Mouse (Mus musculus): ENCODE results near the gene Meis1. TPM values are rescaled to one million over a fixed set of nuclear protein-coding genes. Genes with fewer than 3 reads are reported as not detected.

Gene Meis1
- polyA plus RNA-seq, 1 experiment from 2014 or later: 153 TPM

DNA sequence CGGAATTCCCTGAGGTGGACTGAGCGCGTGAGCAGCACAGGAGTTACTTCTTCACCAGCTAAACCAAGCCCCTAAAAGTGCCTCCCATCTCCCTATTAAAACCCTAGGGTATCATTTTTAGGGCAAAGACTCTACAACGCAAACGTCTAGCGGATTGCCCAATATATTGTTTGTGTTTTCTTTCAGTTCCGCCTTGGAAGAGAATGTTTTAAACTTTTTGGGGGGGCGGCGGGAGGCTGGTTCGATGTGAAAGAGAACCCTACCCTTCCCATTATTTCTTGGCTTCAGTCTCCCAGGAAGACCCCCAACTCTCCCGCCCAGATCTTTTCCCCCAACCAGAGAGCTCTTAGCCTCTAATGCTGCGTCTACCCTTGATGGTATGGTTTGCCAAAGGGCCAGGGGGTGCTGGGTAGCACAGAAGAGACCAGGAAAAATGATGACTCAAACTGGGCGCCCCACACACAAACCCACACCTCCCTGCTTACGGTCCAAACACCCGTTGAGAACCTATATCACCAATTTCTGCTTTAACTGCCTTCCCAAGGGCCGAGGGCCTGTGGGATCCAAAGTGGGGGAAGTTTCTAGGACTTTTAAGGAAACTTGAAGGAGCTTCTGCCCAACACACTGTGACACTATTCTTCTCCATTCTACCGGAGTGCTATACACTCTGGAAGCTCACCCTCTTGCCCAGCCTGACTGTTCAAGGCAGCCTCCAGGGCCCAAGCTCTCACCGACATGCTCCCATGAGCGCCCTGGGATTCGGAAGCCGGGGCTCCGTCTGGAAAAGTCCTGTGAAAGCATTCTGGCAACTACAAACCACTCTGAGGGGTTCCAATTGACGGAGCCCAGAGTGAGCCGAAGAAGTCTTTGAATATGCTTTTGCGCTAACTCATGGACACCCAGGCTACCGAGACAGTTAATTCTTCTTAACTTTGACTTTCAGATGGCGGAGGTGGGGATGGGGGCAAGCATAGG lies 142.6 kb downstream of the Meis1 start:
- H3K9me3 ChIP-seq (replicated peaks; ENCODE audit: control insufficient read depth, low read length): no peaks in the 10 kb centered on the region
- H3K36me3 ChIP-seq (ENCODE audit: control insufficient read depth, insufficient read depth, low read length): no peaks in the 10 kb centered on the region
- 20% methylated on average over 27 of the region's 27 CpGs for WGBS
- H3K9ac ChIP-seq (ENCODE audit: low read length): peak overlapping the region; percentile 84
- peak overlapping the region; percentile 58 for H3K4me3 ChIP-seq (replicated peaks; ENCODE audit: low read length)
- peaks cover 12% of the 10 kb centered on the region; the same call in 1 of the 2 replicates for H3K4me1 ChIP-seq (ENCODE audit: control insufficient read depth, insufficient read depth, low read length)
- peak overlapping the region; percentile 97 for H3K27ac ChIP-seq (ENCODE audit: low read length)
- no peaks in the 10 kb centered on the region for H3K27me3 ChIP-seq (ENCODE audit: control insufficient read depth, insufficient read depth, low read length)
- no peak for ATAC-seq (ENCODE audit: insufficient read depth, low FRiP score)
- H3K4me2 ChIP-seq (ENCODE audit: low read depth, low read length): peak overlapping the region; percentile 87

DNA sequence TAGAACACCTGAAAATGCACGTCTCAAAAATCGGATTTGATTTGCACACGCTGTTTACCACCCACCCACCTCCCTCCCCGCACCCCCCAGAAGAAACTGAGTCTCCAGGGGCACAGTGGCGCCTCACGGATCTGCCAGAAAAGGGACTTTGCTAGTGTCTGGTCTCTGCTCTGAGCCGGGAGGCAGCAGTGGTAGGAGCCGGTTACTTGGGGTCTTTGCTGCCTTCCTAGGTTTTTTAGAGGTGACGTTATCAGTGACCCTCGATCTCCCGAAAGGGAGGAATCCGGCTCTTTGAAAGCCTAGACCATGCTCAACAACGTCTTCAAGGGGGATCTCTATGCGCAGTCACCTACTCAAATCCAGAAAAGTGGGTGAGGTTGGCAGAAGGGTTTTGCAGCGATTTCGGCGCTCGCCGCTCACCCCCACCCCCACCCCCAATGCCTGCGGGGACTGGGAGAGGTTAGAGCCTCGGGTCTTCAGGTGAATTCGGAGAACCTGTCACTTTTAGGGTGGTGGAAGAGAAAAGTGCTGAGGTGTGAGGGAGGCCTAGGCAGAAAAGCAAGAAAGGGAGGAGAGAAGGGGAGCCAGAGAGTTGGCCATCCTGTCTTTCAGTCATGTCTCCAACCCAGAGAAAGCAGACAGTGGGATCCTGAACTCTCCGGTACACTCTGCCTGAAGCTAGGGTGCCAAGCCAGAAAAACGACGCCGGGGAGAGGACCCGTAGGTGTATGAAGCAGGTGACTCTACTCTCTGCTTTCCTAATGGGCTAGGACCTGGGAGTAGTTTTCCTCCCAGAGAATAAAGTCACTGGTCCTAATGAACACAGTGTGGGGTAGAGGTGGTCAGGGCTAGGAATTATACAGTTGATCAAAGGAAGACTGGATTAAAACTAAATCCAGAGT lies 143.5 kb downstream of the Meis1 start:
- Histone ChIP-seq H3K27me3 (ENCODE audit: control insufficient read depth, insufficient read depth, low read length) (no peaks in the 10 kb centered on the region), H3K4me3 (replicated peaks; ENCODE audit: low read length) (peak overlapping the region; percentile 58), H3K9ac (ENCODE audit: low read length) (peak overlapping the region; percentile 84), H3K36me3 (ENCODE audit: control insufficient read depth, insufficient read depth, low read length) (no peaks in the 10 kb centered on the region), H3K4me2 (ENCODE audit: low read depth, low read length) (peak overlapping the region; percentile 87), H3K4me1 (ENCODE audit: control insufficient read depth, insufficient read depth, low read length) (peaks cover 12% of the 10 kb centered on the region; the same call in 1 of the 2 replicates), H3K9me3 (replicated peaks; ENCODE audit: control insufficient read depth, low read length) (no peaks in the 10 kb centered on the region), H3K27ac (ENCODE audit: low read length) (peak overlapping the region; percentile 97)
- WGBS: 5% methylated on average over 27 of the region's 27 CpGs
- no peak for ATAC-seq (ENCODE audit: insufficient read depth, low FRiP score)

DNA sequence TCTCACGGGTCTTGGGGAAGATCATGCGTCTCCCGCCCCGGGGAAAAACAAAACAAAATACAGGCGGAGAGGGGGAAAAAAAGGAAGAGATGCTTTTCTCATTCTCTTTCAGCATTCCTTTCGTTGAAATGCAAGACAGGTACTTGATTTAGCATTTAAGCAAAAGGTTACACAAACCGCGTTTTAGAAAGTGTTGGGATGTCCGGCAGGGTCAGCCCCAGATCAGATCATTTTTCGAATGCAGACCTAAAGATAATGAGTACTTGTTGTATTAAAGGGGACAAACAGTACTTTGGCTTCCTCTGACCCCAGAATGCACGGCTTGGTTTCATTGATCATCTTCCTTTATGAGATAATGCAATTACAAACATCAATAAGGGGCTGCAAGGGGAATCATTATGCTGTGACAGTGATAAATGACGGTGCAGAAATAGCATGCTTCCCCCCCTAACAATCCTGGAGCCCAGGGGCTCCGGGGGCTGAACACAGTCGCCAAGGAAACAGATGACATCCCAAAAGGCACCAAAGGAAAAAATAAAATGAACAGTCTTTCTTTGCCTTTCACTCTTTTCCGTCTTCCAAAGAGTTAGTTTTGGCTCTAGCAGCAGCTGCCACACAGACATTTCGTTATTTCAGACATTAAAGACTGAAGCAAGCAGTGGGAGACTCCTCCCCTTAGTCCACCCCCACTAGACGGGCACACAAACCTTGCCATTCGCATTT lies 144.3 kb downstream of the Meis1 start:
- H3K4me2 ChIP-seq (ENCODE audit: low read depth, low read length): peak overlapping the region; percentile 87
- H3K9ac ChIP-seq (ENCODE audit: low read length): peak overlapping the region; percentile 84
- peak overlapping the region; percentile 97 for H3K27ac ChIP-seq (ENCODE audit: low read length)
- H3K36me3 ChIP-seq (ENCODE audit: control insufficient read depth, insufficient read depth, low read length): no peaks in the 10 kb centered on the region
- no peak for ATAC-seq (ENCODE audit: insufficient read depth, low FRiP score)
- WGBS: 9% methylated on average over 18 of the region's 18 CpGs
- peak overlapping the region; percentile 58 for H3K4me3 ChIP-seq (replicated peaks; ENCODE audit: low read length)
- H3K27me3 ChIP-seq (ENCODE audit: control insufficient read depth, insufficient read depth, low read length): no peaks in the 10 kb centered on the region
- peaks cover 11% of the 10 kb centered on the region; the same call in 1 of the 2 replicates for H3K4me1 ChIP-seq (ENCODE audit: control insufficient read depth, insufficient read depth, low read length)
- H3K9me3 ChIP-seq (replicated peaks; ENCODE audit: control insufficient read depth, low read length): no peaks in the 10 kb centered on the region

DNA sequence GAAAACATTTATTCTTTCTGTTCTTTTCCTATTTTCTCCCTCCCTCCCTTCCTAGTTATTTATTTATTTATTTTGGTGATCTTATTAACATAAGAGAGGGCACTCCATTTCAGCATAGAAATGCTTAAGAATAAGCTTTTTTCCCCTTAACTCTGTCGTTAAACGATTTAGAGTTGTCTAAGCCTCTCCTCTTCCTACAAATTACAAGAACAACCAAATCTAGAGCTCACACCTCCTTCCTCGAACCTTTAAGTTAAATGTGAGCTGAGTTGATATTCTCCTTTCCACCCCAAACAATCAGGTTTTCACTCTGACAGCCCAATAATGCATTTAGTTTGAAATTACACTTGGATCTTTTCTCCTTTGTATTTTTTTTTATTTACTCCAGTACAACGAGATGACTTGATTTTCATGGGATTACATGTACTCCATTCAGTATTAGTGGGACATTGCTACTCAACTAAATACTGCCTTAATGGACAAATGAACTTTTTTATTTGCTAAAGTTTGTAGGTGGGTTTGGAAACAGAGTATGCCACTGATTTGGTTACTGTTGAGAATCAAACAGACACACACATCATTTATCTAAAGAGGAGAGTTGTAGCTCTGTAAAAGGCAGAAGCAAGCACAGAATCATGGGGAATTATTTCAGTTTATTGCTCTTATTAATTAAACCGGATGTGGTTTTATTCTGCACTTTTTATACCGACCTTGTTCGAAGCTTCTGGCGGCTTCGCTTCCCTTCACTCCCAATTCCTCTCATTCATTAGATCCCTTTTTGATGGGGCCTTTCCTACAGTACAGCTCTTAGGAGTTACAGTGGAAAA lies 145.1 kb downstream of the Meis1 start:
- no peaks in the 10 kb centered on the region for H3K9me3 ChIP-seq (replicated peaks; ENCODE audit: control insufficient read depth, low read length)
- H3K4me3 ChIP-seq (replicated peaks; ENCODE audit: low read length): peak overlapping the region; percentile 58
- H3K4me2 ChIP-seq (ENCODE audit: low read depth, low read length): peak overlapping the region; percentile 87
- 19% methylated on average over 9 of the region's 9 CpGs for WGBS
- peak overlapping the region; percentile 84 for H3K9ac ChIP-seq (ENCODE audit: low read length)
- peak overlapping the region; percentile 97 for H3K27ac ChIP-seq (ENCODE audit: low read length)
- no peaks in the 10 kb centered on the region for H3K27me3 ChIP-seq (ENCODE audit: control insufficient read depth, insufficient read depth, low read length)
- no peak for ATAC-seq (ENCODE audit: insufficient read depth, low FRiP score)
- H3K4me1 ChIP-seq (ENCODE audit: control insufficient read depth, insufficient read depth, low read length): peaks cover 9% of the 10 kb centered on the region; the same call in 1 of the 2 replicates
- no peaks in the 10 kb centered on the region for H3K36me3 ChIP-seq (ENCODE audit: control insufficient read depth, insufficient read depth, low read length)

DNA sequence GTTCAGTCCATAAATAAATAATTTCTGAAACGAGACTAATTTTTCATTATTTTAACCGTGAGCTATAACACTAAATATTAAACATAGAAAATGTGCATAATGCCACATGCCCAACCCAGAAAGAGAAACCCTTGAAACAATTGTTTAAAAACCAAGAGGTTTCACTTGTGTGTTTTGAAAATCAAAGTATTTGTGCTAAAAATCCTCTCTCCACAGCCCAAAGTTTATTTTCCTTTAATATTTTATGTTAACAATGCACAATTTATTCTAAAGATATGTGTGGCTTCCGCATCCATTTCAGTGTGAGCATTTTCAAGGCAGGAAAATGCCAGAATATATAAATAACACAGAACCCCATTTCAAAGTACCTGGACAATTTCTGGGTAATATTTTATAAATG lies 146.0 kb downstream of the Meis1 start:
- no peak overlapping the region for H3K9ac ChIP-seq (ENCODE audit: low read length)
- no peaks in the 10 kb centered on the region for H3K27me3 ChIP-seq (ENCODE audit: control insufficient read depth, insufficient read depth, low read length)
- H3K9me3 ChIP-seq (replicated peaks; ENCODE audit: control insufficient read depth, low read length): no peaks in the 10 kb centered on the region
- no peak for ATAC-seq (ENCODE audit: insufficient read depth, low FRiP score)
- peak overlapping the region; percentile 97 for H3K4me2 ChIP-seq (ENCODE audit: low read depth, low read length)
- no peak overlapping the region for H3K4me3 ChIP-seq (replicated peaks; ENCODE audit: low read length)
- H3K4me1 ChIP-seq (ENCODE audit: control insufficient read depth, insufficient read depth, low read length): peaks cover 9% of the 10 kb centered on the region; the same call in 1 of the 2 replicates
- 16% methylated on average over 3 of the region's 3 CpGs for WGBS
- H3K27ac ChIP-seq (ENCODE audit: low read length): no peak overlapping the region
- H3K36me3 ChIP-seq (ENCODE audit: control insufficient read depth, insufficient read depth, low read length): no peaks in the 10 kb centered on the region

DNA sequence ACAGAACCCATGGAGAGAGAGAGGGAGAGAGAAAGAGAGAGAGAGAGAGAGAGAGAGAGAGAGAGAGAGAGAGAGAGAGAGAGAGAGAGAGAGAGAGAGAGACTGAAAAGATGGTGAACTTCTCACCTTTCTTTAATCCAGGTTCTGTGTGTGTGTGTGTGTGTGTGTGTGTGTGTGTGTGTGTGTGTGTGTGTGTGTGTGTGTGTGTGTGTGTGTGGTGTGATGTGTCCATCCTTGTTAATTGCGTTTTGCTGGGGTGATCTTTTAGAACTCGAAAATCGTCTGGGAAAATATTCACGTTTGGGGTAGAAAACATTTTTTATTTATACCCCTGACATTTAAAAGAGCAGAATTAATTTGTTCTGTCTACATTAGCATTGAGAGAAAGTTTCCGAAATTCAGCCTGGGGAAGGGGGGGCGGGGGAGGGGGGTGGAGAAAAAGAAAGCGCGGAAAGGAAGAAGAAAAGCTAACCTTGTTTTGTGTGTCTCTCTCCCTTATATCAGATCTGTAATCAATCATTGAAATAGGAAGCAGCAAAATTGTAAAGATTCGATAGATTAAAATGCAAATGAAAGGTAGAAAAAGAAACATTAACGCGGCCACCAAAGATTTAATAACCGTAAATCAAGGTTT lies 146.6 kb downstream of the Meis1 start:
- H3K9me3 ChIP-seq (replicated peaks; ENCODE audit: control insufficient read depth, low read length): no peaks in the 10 kb centered on the region
- H3K4me1 ChIP-seq (ENCODE audit: control insufficient read depth, insufficient read depth, low read length): peaks cover 9% of the 10 kb centered on the region; the same call in 1 of the 2 replicates
- peak overlapping the region; percentile 57 for H3K4me3 ChIP-seq (replicated peaks; ENCODE audit: low read length)
- H3K4me2 ChIP-seq (ENCODE audit: low read depth, low read length): peak overlapping the region; percentile 97
- H3K27ac ChIP-seq (ENCODE audit: low read length): peak overlapping the region; percentile 98
- no peaks in the 10 kb centered on the region for H3K27me3 ChIP-seq (ENCODE audit: control insufficient read depth, insufficient read depth, low read length)
- H3K9ac ChIP-seq (ENCODE audit: low read length): peak overlapping the region; percentile 95
- no peak for ATAC-seq (ENCODE audit: insufficient read depth, low FRiP score)
- H3K36me3 ChIP-seq (ENCODE audit: control insufficient read depth, insufficient read depth, low read length): no peaks in the 10 kb centered on the region
- WGBS: 5% methylated on average over 12 of the region's 12 CpGs

DNA sequence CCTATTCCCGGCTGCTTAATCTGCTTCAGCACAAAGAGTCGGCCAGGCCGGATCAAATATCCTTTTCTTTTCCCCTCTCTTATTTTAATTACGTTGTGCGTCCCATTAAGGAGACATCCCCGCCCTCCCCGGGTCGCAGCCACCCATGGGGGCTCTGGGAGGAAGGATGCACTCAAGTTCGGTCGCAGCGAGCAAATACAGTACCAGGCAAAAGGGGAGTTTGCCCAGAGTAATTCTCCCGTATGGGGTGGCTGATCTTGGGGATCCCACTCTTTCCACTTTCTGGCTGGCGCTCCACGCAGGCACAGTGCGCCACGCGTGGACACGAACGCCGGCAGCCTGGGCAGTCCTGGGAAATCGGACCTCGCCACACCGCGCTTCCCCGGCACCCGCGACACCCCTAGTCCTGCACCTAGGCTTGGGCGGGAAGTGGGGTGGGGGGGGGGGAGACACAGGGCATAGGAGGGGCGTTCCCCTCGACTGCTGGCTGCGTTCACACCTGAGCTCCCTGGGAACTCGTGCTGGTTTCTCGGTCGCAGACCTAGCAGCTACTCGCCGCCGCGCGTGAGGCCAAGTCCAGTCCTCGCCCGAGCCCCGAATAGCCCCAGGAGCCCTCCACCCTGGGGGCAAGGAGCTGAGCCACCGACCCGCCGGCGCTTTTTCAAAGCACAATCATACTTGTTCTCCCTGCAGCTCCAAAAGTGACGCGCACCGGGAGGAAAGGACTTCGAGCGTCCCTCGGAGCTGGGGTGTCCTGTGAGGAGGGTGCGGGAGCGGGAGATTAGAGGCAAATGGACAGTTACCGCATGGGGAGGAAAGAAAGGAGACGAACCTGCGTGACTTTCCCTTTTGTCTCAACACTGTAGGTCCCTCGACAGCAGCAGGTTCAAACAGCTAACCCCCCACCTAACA lies 147.4 kb downstream of the Meis1 start:
- Histone ChIP-seq H3K4me1 (ENCODE audit: control insufficient read depth, insufficient read depth, low read length) (peaks cover 6% of the 10 kb centered on the region; the same call in 1 of the 2 replicates), H3K36me3 (ENCODE audit: control insufficient read depth, insufficient read depth, low read length) (no peaks in the 10 kb centered on the region), H3K9ac (ENCODE audit: low read length) (peak overlapping the region; percentile 95), H3K4me3 (replicated peaks; ENCODE audit: low read length) (peak overlapping the region; percentile 57), H3K27me3 (ENCODE audit: control insufficient read depth, insufficient read depth, low read length) (no peaks in the 10 kb centered on the region), H3K9me3 (replicated peaks; ENCODE audit: control insufficient read depth, low read length) (no peaks in the 10 kb centered on the region), H3K27ac (ENCODE audit: low read length) (peak overlapping the region; percentile 98), H3K4me2 (ENCODE audit: low read depth, low read length) (peak overlapping the region; percentile 97)
- under 1% methylated on average over 58 of the region's 58 CpGs for WGBS
- peak; percentile 51 for ATAC-seq (ENCODE audit: insufficient read depth, low FRiP score)

All from stomach, embryonic 16.5 days (tissue).